Mouse (Mus musculus) MEL (cell line): ENCODE data around the gene Ctr9. TPM values are rescaled to one million over a fixed set of nuclear protein-coding genes. Genes with fewer than 3 reads are reported as not detected.

Source experiments
- DNase-seq: peaks from one replicate; pipeline ENCODE4 v3.0.0; 2011; ENCODE audit warnings: low read depth, low spot score
- H3K27ac ChIP-seq: 2 replicates; pipeline ENCODE4 v1.5.1; 2012; ENCODE audit warnings: low read depth, mild to moderate bottlenecking, control low read depth, low read length, moderate library complexity; ENCODE audit not compliant: control insufficient read depth
- H3K27me3 ChIP-seq, 2 experiments: fragments of 150-350 bp in 1 of 2; sonication (generic) in 1 of 2; 2 replicates each; pipeline ENCODE4 v1.6.1; 2012; ENCODE audit warnings: low read length in 2 of 2, mild to moderate bottlenecking in 2 of 2, improper control_type of control experiment in 1 of 2, moderate library complexity in 1 of 2; ENCODE audit not compliant: insufficient read depth in 2 of 2, control insufficient read depth in 1 of 2
- H3K36me3 ChIP-seq, 2 experiments: 2 replicates each; pipeline ENCODE4 v1.6.1; 2012 to 2014; ENCODE audit warnings: low read length in 2 of 2, improper control_type of control experiment in 1 of 2, inconsistent platforms in 1 of 2, mild to moderate bottlenecking in 1 of 2; ENCODE audit not compliant: insufficient read depth in 2 of 2, control insufficient read depth in 1 of 2
- H3K4me1 ChIP-seq, 2 experiments: fragments of 150-350 bp in 1 of 2; sonication (generic) in 1 of 2; 2 replicates each; pipeline ENCODE4 v1.6.1; 2012; ENCODE audit warnings: low read length in 2 of 2, improper control_type of control experiment in 1 of 2, mild to moderate bottlenecking in 1 of 2; ENCODE audit not compliant: insufficient read depth in 2 of 2, control insufficient read depth in 1 of 2
- H3K4me3 ChIP-seq, 2 experiments: fragments of 150-350 bp in 1 of 2; sonication (generic) in 1 of 2; 2 replicates each; pipeline ENCODE4 v1.5.1; 2012; ENCODE audit warnings: low read depth in 2 of 2, low read length in 2 of 2, mild to moderate bottlenecking in 2 of 2, moderate library complexity in 2 of 2, control low read depth in 1 of 2, improper control_type of control experiment in 1 of 2; ENCODE audit not compliant: control insufficient read depth in 1 of 2, insufficient read depth in 1 of 2
- H3K79me2 ChIP-seq: 2 replicates; pipeline ENCODE4 v1.6.1; 2012; ENCODE audit warnings: mild to moderate bottlenecking, low read length, moderate library complexity; ENCODE audit not compliant: control insufficient read depth, poor library complexity, insufficient read depth
- H3K9ac ChIP-seq: 2 replicates; pipeline ENCODE4 v1.6.1; 2012; ENCODE audit warnings: low read depth, mild to moderate bottlenecking, control low read depth, low read length, moderate library complexity; ENCODE audit not compliant: control insufficient read depth, poor library complexity, severe bottlenecking
- H3K9me3 ChIP-seq: fragments of 150-350 bp; sonication (generic); replicated peaks from 2 replicates; pipeline ENCODE4 v1.6.1; 2012; ENCODE audit warnings: mild to moderate bottlenecking, low read length, improper control_type of control experiment, moderate library complexity; ENCODE audit not compliant: insufficient read depth
- BHLHE40 ChIP-seq: IDR thresholded peaks from 2 replicates; pipeline ENCODE4 v1.6.1; 2012; ENCODE audit warnings: low read depth, mild to moderate bottlenecking, inconsistent platforms, low read length, improper control_type of control experiment, borderline replicate concordance
- CTCF ChIP-seq, 3 experiments: IDR thresholded peaks in 2 of 3; conservative IDR thresholded peaks in 1 of 3; 2 replicates each; pipeline ENCODE4 v1.5.1; 2011 to 2012; ENCODE audit warnings: low read length in 3 of 3, low read depth in 2 of 3, mild to moderate bottlenecking in 2 of 3, improper control_type of control experiment in 1 of 3, inconsistent platforms in 1 of 3, mixed read lengths in 1 of 3, moderate library complexity in 1 of 3; ENCODE audit not compliant: control insufficient read depth in 1 of 3, insufficient read depth in 1 of 3, poor library complexity in 1 of 3, severe bottlenecking in 1 of 3
- ELF1 ChIP-seq: IDR thresholded peaks from 2 replicates; pipeline ENCODE4 v1.6.1; 2014; ENCODE audit warnings: low read depth, mild to moderate bottlenecking, inconsistent platforms, low read length, improper control_type of control experiment, moderate library complexity
- GATA1 ChIP-seq: IDR thresholded peaks from 2 replicates; pipeline ENCODE4 v1.6.1; 2011; ENCODE audit warnings: low read depth, low read length, improper control_type of control experiment
- MAX ChIP-seq: IDR thresholded peaks from 2 replicates; pipeline ENCODE4 v1.6.1; 2011; ENCODE audit warnings: low read length, improper control_type of control experiment
- MEF2A ChIP-seq: IDR thresholded peaks from 2 replicates; pipeline ENCODE4 v1.6.1; 2014; ENCODE audit warnings: low read depth, mild to moderate bottlenecking, inconsistent platforms, low read length, improper control_type of control experiment; ENCODE audit not compliant: poor library complexity, insufficient replicate concordance, severe bottlenecking; ENCODE audit errors: extremely low read depth
- POLR2AphosphoS5 ChIP-seq: IDR thresholded peaks from 2 replicates; pipeline ENCODE4 v1.6.1; 2012; ENCODE audit warnings: low read depth, borderline replicate concordance, mild to moderate bottlenecking, inconsistent platforms, low read length, moderate library complexity, mixed read lengths
- RAD21 ChIP-seq: IDR thresholded peaks from 2 replicates; pipeline ENCODE4 v1.6.1; 2011; ENCODE audit warnings: mild to moderate bottlenecking, low read depth, low read length, improper control_type of control experiment
- SIN3A ChIP-seq: IDR thresholded peaks from 2 replicates; pipeline ENCODE4 v1.6.1; 2012; ENCODE audit warnings: low read length, improper control_type of control experiment, inconsistent platforms
- SMC3 ChIP-seq: IDR thresholded peaks from 2 replicates; pipeline ENCODE4 v1.6.1; 2011; ENCODE audit warnings: low read depth, low read length, improper control_type of control experiment
- TBP ChIP-seq: IDR thresholded peaks from 2 replicates; pipeline ENCODE4 v1.8.0; 2011; ENCODE audit warnings: low read depth, low read length, improper control_type of control experiment
- ZC3H11A ChIP-seq: IDR thresholded peaks from 2 replicates; pipeline ENCODE4 v1.6.1; 2012; ENCODE audit warnings: low read depth, mild to moderate bottlenecking, inconsistent platforms, low read length, improper control_type of control experiment
- ZKSCAN1 ChIP-seq: IDR thresholded peaks from 2 replicates; pipeline ENCODE4 v1.6.1; 2012; ENCODE audit warnings: low read depth, mild to moderate bottlenecking, inconsistent platforms, low read length, improper control_type of control experiment, moderate library complexity
- polyA plus RNA-seq, 2 experiments: library from polyadenylated mRNA; stranded (reverse) in 1 of 2; unstranded in 1 of 2; fragments of >175 nt in 1 of 2; fragments of >200 nt in 1 of 2; gene quantifications; 2 replicates each; pipeline versions ENCODE4 v1.2.1 to v1.2.4; 2012; ENCODE audit warnings: low replicate concordance in 2 of 2, low read depth in 1 of 2; ENCODE audit not compliant: insufficient read length in 2 of 2, insufficient read depth in 1 of 2, missing spikeins in 1 of 2
- total RNA-seq: library from RNA; depleted of rRNA; stranded (reverse); fragments of 300-350 nt; gene quantifications from 2 replicates; pipeline ENCODE4 v1.2.3, GENCODE M21; 2012

The Ctr9 gene
- total and polyA plus RNA-seq, 3 experiments, result 37.5 to 141 (median 42.8) TPM

GRCm38 (mm10) chr7:111048920-111049319, 20.2 kb downstream of the Ctr9 start:
- H3K79me2 ChIP-seq, result no peaks in the 10 kb centered on the region
- no peak overlapping the region for H3K4me3 ChIP-seq
- H3K4me1 ChIP-seq, result no peaks in the 10 kb centered on the region
- TF ChIP-seq MAX, result no peak
- TF ChIP-seq POLR2AphosphoS5, result no peak
- TF ChIP-seq TBP, result no peak
- no peak for TF ChIP-seq MEF2A
- no peak for TF ChIP-seq CTCF (IDR thresholded peaks at IDR 0.05 in 2 of 3, conservative IDR thresholded peaks at IDR 0.05 in 1 of 3; ENCODE audit: control insufficient read depth in 1 of 3, insufficient read depth in 1 of 3, low read depth in 2 of 3, low read length in 3 of 3, poor library complexity in 1 of 3, severe bottlenecking in 1 of 3)
- TF ChIP-seq RAD21, result no peak
- no peaks in the 10 kb centered on the region for H3K27me3 ChIP-seq
- H3K9me3 ChIP-seq, result no peaks in the 10 kb centered on the region
- no peak for DNase-seq
- H3K27ac ChIP-seq, result no peak overlapping the region
- H3K9ac ChIP-seq, result no peak overlapping the region
- H3K36me3 ChIP-seq, result peaks cover 0 to 3% of the 10 kb centered on the region in 2 experiments; a peak in 2 of 4 replicates

- peaks cover 0 to 3% of the 10 kb centered on the region in 2 experiments; a peak in 2 of 4 replicates for H3K36me3 ChIP-seq
- no peaks in the 10 kb centered on the region for H3K27me3 ChIP-seq
- no peaks in the 10 kb centered on the region for H3K9me3 ChIP-seq
- H3K27ac ChIP-seq, result no peak overlapping the region
- no peaks in the 10 kb centered on the region for H3K79me2 ChIP-seq
- no peak overlapping the region for H3K4me3 ChIP-seq
- no peak overlapping the region for H3K9ac ChIP-seq
- peak; percentile 86 for DNase-seq
- TF ChIP-seq ZC3H11A (peak; percentile 92), CTCF (IDR thresholded peaks at IDR 0.05 in 2 of 3, conservative IDR thresholded peaks at IDR 0.05 in 1 of 3; ENCODE audit: control insufficient read depth in 1 of 3, insufficient read depth in 1 of 3, low read depth in 2 of 3, low read length in 3 of 3, poor library complexity in 1 of 3, severe bottlenecking in 1 of 3) (peak; percentile 71 to 90 (median 82)), ZKSCAN1 (no peak), SMC3 (peak; percentile 87), RAD21 (peak; percentile 95), ELF1 (no peak), BHLHE40 (0 out of 2 replicates have a peak, but pooled peaks have one; percentile 7), GATA1 (0 out of 2 replicates have a peak, but pooled peaks have one; percentile 32), SIN3A (0 out of 2 replicates have a peak, but pooled peaks have one; percentile 19)
- TF ChIP-seq, all 39 proteins: peak for 7
- H3K4me1 ChIP-seq, result no peaks in the 10 kb centered on the region
Measured at GRCm38 (mm10) chr7:111049652-111050421, 21.1 kb downstream of the Ctr9 start.
